Comparison of ENCODE assay signal across 30 mouse cellular contexts in the genomic region with DNA sequence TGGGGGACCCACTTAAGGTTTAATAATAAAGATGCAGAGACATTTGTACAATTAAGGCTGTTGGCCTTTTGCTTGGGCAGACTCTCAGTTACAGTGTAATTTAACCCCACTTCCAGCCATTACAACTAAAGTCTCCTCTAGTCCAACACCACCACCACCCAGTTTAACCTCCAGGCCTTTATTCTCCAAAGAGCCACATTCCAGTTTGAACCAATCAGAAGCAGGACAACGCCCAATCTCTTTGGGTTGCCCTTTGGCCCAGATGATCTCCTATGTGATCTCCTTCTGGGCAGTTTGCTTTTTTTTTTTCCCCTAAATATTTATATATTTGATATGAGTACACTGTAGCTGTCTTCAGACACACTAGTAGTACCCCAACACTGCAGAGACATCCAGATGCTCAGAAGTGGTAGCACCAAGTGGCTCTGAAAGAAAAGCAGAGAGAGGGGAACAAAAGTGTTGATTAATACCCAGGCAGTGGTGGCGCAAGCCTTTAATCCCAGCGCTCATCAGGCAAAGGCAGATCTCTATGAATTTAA. TPM values are rescaled to one million over a fixed set of nuclear protein-coding genes. Genes with fewer than 3 reads are reported as not detected.
DNase-seq lines count a peak whose midpoint lies in the region; ATAC-seq and TF ChIP-seq lines count a peak whose summit lies in the region.
"Had no signal": no experiment of that assay in that cellular context is flagged by ENCODE, and none has a peak within 500 bp of the region (broad histone marks: within the 10 kb centered on the region; RNA-seq: fewer than 3 reads in every experiment).

No protein-coding gene starts in this region.

- in situ Hi-C loops in ES-E14 (cut with MboI; ENCODE audit: low sequenced_read_pairs in 2 of 2, unreplicated experiment in 2 of 2), result no loop called here

- H3K27me3 ChIP-seq in liver, embryonic 11.5 days (replicated peaks; ENCODE audit: control insufficient read depth, insufficient read depth, low read length), result no peaks in the 10 kb centered on the region
- H3K27me3 ChIP-seq in liver, embryonic 13.5 days, result no peaks in the 10 kb centered on the region
- H3K27me3 ChIP-seq: embryonic facial prominence, embryonic 15.5 days; hindbrain, embryonic 13.5 days; midbrain, embryonic 15.5 days; neural tube, embryonic 12.5 days had no signal

- no peak overlapping the region for H3K4me2 ChIP-seq in liver, embryonic 11.5 days
- no peak overlapping the region for H3K4me2 ChIP-seq in liver, embryonic 13.5 days
- H3K4me2 ChIP-seq: embryonic facial prominence, embryonic 15.5 days; heart, embryonic 11.5 days; hindbrain, embryonic 13.5 days; midbrain, embryonic 15.5 days; neural tube, embryonic 12.5 days had no signal

- H3K27ac ChIP-seq in liver, embryonic 11.5 days (ENCODE audit: low read depth, low read length), result peak overlapping the region; percentile 32; the same call in 1 of the 2 replicates
- H3K27ac ChIP-seq in ES-E14 (ENCODE audit: insufficient read depth, low read depth, low read length, poor library complexity, severe bottlenecking), result peak overlapping the region; percentile 90
- peak overlapping the region; percentile 65 for H3K27ac ChIP-seq in liver, embryonic 13.5 days
- H3K27ac ChIP-seq: embryonic facial prominence, embryonic 10.5 days; embryonic facial prominence, embryonic 15.5 days; hindbrain, embryonic 13.5 days; midbrain, embryonic 15.5 days; neural tube, embryonic 12.5 days had no signal

- H3K9me3 ChIP-seq in liver, embryonic 11.5 days (ENCODE audit: control insufficient read depth, low read length), result no peaks in the 10 kb centered on the region; the same call in 1 of the 2 replicates
- no peaks in the 10 kb centered on the region for H3K9me3 ChIP-seq in ES-E14 (ENCODE audit: control insufficient read depth, insufficient read depth, low read depth, low read length)
- no peaks in the 10 kb centered on the region for H3K9me3 ChIP-seq in liver, embryonic 13.5 days (replicated peaks)
- H3K9me3 ChIP-seq: embryonic facial prominence, embryonic 10.5 days; embryonic facial prominence, embryonic 15.5 days; hindbrain, embryonic 13.5 days; midbrain, embryonic 15.5 days; neural tube, embryonic 12.5 days had no signal

- ATAC-seq in liver, embryonic 11.5 days (replicated peaks; ENCODE audit: low FRiP score), result peak; percentile 62
- peak; percentile 74 for ATAC-seq in liver, embryonic 13.5 days (ENCODE audit: low read depth)
- ATAC-seq: forebrain, embryonic 14.5 days; intestine, embryonic 16.5 days; lung, postnatal 0 days; midbrain, embryonic 15.5 days had no signal

- no peak overlapping the region for H3K9ac ChIP-seq in liver, embryonic 11.5 days (ENCODE audit: low read depth, low read length)
- H3K9ac ChIP-seq in ES-E14 (ENCODE audit: insufficient read depth, low read depth, low read length, poor library complexity, severe bottlenecking), result peak overlapping the region; percentile 22; the same call in 1 of the 2 replicates
- peak overlapping the region; percentile 23; the same call in 1 of the 2 replicates for H3K9ac ChIP-seq in liver, embryonic 13.5 days
- H3K9ac ChIP-seq: embryonic facial prominence, embryonic 15.5 days; hindbrain, embryonic 13.5 days; midbrain, embryonic 15.5 days; neural tube, embryonic 12.5 days had no signal

- DNase-seq in liver, embryonic 11.5 days (ENCODE audit: low spot score), result no peak
- DNase-seq in liver (no peak), ES-E14 (ENCODE audit: low read depth, low spot score) (peak; percentile 66)
- no peak for DNase-seq in liver, embryonic 13.5 days
- no peak for DNase-seq in cerebellum, adult 11-12 months
- DNase-seq in neural tube, embryonic 10.5 days (ENCODE audit: extremely low spot score, low spot score), result no peak
- no peak for DNase-seq in adrenal gland, postnatal 14 days
- DNase-seq: adrenal gland, postnatal 25 days; cerebellum, adult 2 months; cerebellum, postnatal 14 days; gastrocnemius, postnatal 25 days; heart, adult 18-20 months; heart, postnatal 36 days; kidney, adult 8-10 months; kidney, postnatal 10 days; layer of hippocampus, adult 9-11 months; lung, postnatal 4 days; right cerebral cortex, adult 18-20 months; spleen, adult 18-20 months; thymus, adult 18-20 months; thymus, postnatal 25 days had no signal

- no peak overlapping the region for H3K4me3 ChIP-seq in liver, embryonic 11.5 days (ENCODE audit: low read depth, low read length)
- H3K4me3 ChIP-seq in ES-E14 (ENCODE audit: insufficient read depth in 1 of 2, low read depth in 1 of 2, low read length in 2 of 2, poor library complexity in 1 of 2, severe bottlenecking in 1 of 2), result peak overlapping the region in 1 of 2 experiments; percentile 1; a peak in 1 of 4 replicates
- H3K4me3 ChIP-seq in liver, embryonic 13.5 days (replicated peaks), result no peak overlapping the region
- H3K4me3 ChIP-seq: embryonic facial prominence, embryonic 10.5 days; embryonic facial prominence, embryonic 15.5 days; hindbrain, embryonic 13.5 days; midbrain, embryonic 15.5 days; neural tube, embryonic 12.5 days had no signal

- peaks cover 8% of the 10 kb centered on the region; the same call in 1 of the 2 replicates for H3K4me1 ChIP-seq in liver, embryonic 11.5 days (replicated peaks; ENCODE audit: control insufficient read depth, insufficient read depth, low read length)
- peaks cover 6 to 7% of the 10 kb centered on the region in 2 experiments; a peak in 3 of 4 replicates for H3K4me1 ChIP-seq in ES-E14 (ENCODE audit: control insufficient read depth in 2 of 2, insufficient read depth in 2 of 2, low read length in 2 of 2, poor library complexity in 1 of 2)
- H3K4me1 ChIP-seq in liver, embryonic 13.5 days (replicated peaks), result peaks cover 23% of the 10 kb centered on the region
- H3K4me1 ChIP-seq: embryonic facial prominence, embryonic 10.5 days; embryonic facial prominence, embryonic 15.5 days; hindbrain, embryonic 13.5 days; midbrain, embryonic 15.5 days; neural tube, embryonic 12.5 days had no signal

- WGBS in liver, embryonic 11.5 days, result 79% methylated on average over 3 of the region's 3 CpGs
- 70% methylated on average over 3 of the region's 3 CpGs for WGBS in liver, embryonic 13.5 days (ENCODE audit: insufficient replicate concordance)

- no peaks in the 10 kb centered on the region for H3K36me3 ChIP-seq in liver, embryonic 11.5 days (ENCODE audit: control insufficient read depth, insufficient read depth, low read length)
- no peaks in the 10 kb centered on the region for H3K36me3 ChIP-seq in ES-E14 (ENCODE audit: control insufficient read depth, insufficient read depth, low read length, poor library complexity, severe bottlenecking)
- H3K36me3 ChIP-seq in liver, embryonic 13.5 days, result no peaks in the 10 kb centered on the region
- H3K36me3 ChIP-seq: embryonic facial prominence, embryonic 10.5 days; embryonic facial prominence, embryonic 15.5 days; hindbrain, embryonic 13.5 days; midbrain, embryonic 15.5 days; neural tube, embryonic 12.5 days had no signal

TF ChIP-seq in ES-E14, 5 proteins besides CTCF, POLR2A, EP300 and RAD21:
- 0 out of 2 replicates have a peak, but pooled peaks have one; percentile 16 for TF ChIP-seq HCFC1 (IDR thresholded peaks at IDR 0.05; ENCODE audit: borderline replicate concordance, insufficient read depth, low read length)
- no peak for TF ChIP-seq MAFK (IDR thresholded peaks at IDR 0.05; ENCODE audit: insufficient read depth, low read depth, low read length)
- peak; percentile 54; the same call in 1 of the 2 replicates for TF ChIP-seq ZNF384 (IDR thresholded peaks at IDR 0.05; ENCODE audit: low read depth, low read length)
- no peak for TF ChIP-seq ZC3H11A (IDR thresholded peaks at IDR 0.05; ENCODE audit: borderline replicate concordance, low read depth, low read length)
- no peak for TF ChIP-seq CHD2 (IDR thresholded peaks at IDR 0.05; ENCODE audit: low read depth, low read length)

RNA-seq across cellular contexts. Expression of gene Prcc, which starts 8.0 kb away (rescaled TPM):
- polyA plus RNA-seq in liver, embryonic 11.5 days (2014; fragmentation: Nextera tagmentation; extraction: Ambion mirVana), result 15.4 and 15.6 TPM in 2 replicates
- total RNA-seq in ES-E14 (2012; rRNA removed), result 40.2 and 53.8 TPM in 2 replicates
- polyA plus RNA-seq in liver, embryonic 13.5 days (2015; fragmentation: Nextera tagmentation; extraction: Ambion mirVana), result 7.9 and 9.2 TPM in 2 replicates
- total RNA-seq in adrenal gland, postnatal 14 days (2021), result 50.0 and 50.4 TPM in 2 replicates

RNA-seq across cellular contexts. Expression of gene Hdgf, which starts 12.7 kb away (rescaled TPM):
- polyA plus RNA-seq in liver, embryonic 11.5 days (2014; fragmentation: Nextera tagmentation; extraction: Ambion mirVana), result 520 and 526 TPM in 2 replicates
- total RNA-seq in ES-E14 (2012; rRNA removed), result 296 and 312 TPM in 2 replicates
- 263 and 283 TPM in 2 replicates for polyA plus RNA-seq in liver, embryonic 13.5 days (2015; fragmentation: Nextera tagmentation; extraction: Ambion mirVana)
- 169 and 171 TPM in 2 replicates for total RNA-seq in adrenal gland, postnatal 14 days (2021)

RNA-seq across cellular contexts. Expression of gene Mrpl24, which starts 25.9 kb away (rescaled TPM):
- polyA plus RNA-seq in liver, embryonic 11.5 days (2014; fragmentation: Nextera tagmentation; extraction: Ambion mirVana), result 95.7 and 97.5 TPM in 2 replicates
- 154 and 162 TPM in 2 replicates for total RNA-seq in ES-E14 (2012; rRNA removed)
- 48.7 and 56.5 TPM in 2 replicates for polyA plus RNA-seq in liver, embryonic 13.5 days (2015; fragmentation: Nextera tagmentation; extraction: Ambion mirVana)
- total RNA-seq in adrenal gland, postnatal 14 days (2021), result 115 and 119 TPM in 2 replicates

RNA-seq across cellular contexts. Expression of gene Isg20l2, which starts 36.7 kb away (rescaled TPM):
- 66.9 and 68.1 TPM in 2 replicates for polyA plus RNA-seq in liver, embryonic 11.5 days (2014; fragmentation: Nextera tagmentation; extraction: Ambion mirVana)
- total RNA-seq in ES-E14 (2012; rRNA removed), result 33.6 and 40.1 TPM in 2 replicates
- polyA plus RNA-seq in liver, embryonic 13.5 days (2015; fragmentation: Nextera tagmentation; extraction: Ambion mirVana), result 31.1 and 38.3 TPM in 2 replicates
- 22.9 and 23.4 TPM in 2 replicates for total RNA-seq in adrenal gland, postnatal 14 days (2021)

RNA-seq across cellular contexts. Expression of gene Rrnad1, which starts 37.1 kb away (rescaled TPM):
- polyA plus RNA-seq in liver, embryonic 11.5 days (2014; fragmentation: Nextera tagmentation; extraction: Ambion mirVana), result 17.5 and 18.8 TPM in 2 replicates
- total RNA-seq in ES-E14 (2012; rRNA removed), result 22.0 and 25.5 TPM in 2 replicates
- 6.1 and 6.6 TPM in 2 replicates for polyA plus RNA-seq in liver, embryonic 13.5 days (2015; fragmentation: Nextera tagmentation; extraction: Ambion mirVana)
- total RNA-seq in adrenal gland, postnatal 14 days (2021), result 13.9 and 15.6 TPM in 2 replicates

Comparison
In these comparisons a context has a peak if more than half of its experiments do, and no peak if none do; other contexts are left out.
1. H3K27ac ChIP-seq: peak in every context shown above with its lines; median percentile 90 in ES-E14; 65 in liver, embryonic 13.5 days; 32 in liver, embryonic 11.5 days.